Mouse (Mus musculus) myocyte (in vitro differentiated cells): ENCODE results near the gene Snrnp40. TPM values are rescaled to one million over a fixed set of nuclear protein-coding genes. Genes with fewer than 3 reads are reported as not detected.

Source experiments
- H3K27me3 ChIP-seq: one replicate; pipeline ENCODE4 v1.6.1; 2011; ENCODE audit not compliant: control insufficient read depth, insufficient read depth, insufficient read length
- H3K36me3 ChIP-seq: one replicate; pipeline ENCODE4 v1.6.1; 2011; ENCODE audit not compliant: control insufficient read depth, insufficient read depth
- H3K4me2 ChIP-seq: one replicate; pipeline ENCODE4 v1.6.1; 2011; ENCODE audit warnings: low read depth, control low read depth
- H3K4me3 ChIP-seq: one replicate; pipeline ENCODE4 v1.5.1; 2011; ENCODE audit warnings: mild to moderate bottlenecking, control low read depth, moderate library complexity
- H3K79me2 ChIP-seq: one replicate; pipeline ENCODE4 v1.6.1; 2011; ENCODE audit not compliant: control insufficient read depth, insufficient read depth
- H3ac ChIP-seq: one replicate; pipeline ENCODE4 v1.6.1; 2011; ENCODE audit not compliant: control insufficient read depth, insufficient read length
- CEBPB ChIP-seq: IDR thresholded peaks from 2 replicates; pipeline ENCODE4 v1.6.1; 2011; ENCODE audit warnings: mild to moderate bottlenecking, moderate library complexity; ENCODE audit not compliant: poor library complexity, insufficient read depth, severe bottlenecking
- E2F4 ChIP-seq: IDR thresholded peaks from one replicate; pipeline ENCODE4 v1.6.1; 2011; ENCODE audit warnings: mild to moderate bottlenecking, control low read depth, moderate library complexity; ENCODE audit not compliant: insufficient read depth
- MAX ChIP-seq: IDR thresholded peaks from one replicate; pipeline ENCODE4 v1.6.1; 2011; ENCODE audit warnings: low read depth, mild to moderate bottlenecking, control low read depth
- MYOD1 ChIP-seq, 3 experiments: IDR thresholded peaks; one replicate each; pipeline ENCODE4 v1.6.1; 2011; ENCODE audit warnings: control low read depth in 2 of 3, low read depth in 2 of 3, mild to moderate bottlenecking in 2 of 3, moderate library complexity in 1 of 3; ENCODE audit not compliant: insufficient read length in 2 of 3, control insufficient read depth in 1 of 3
- MYOG ChIP-seq, 3 experiments: IDR thresholded peaks; one replicate each; pipeline ENCODE4 v1.6.1; 2011; ENCODE audit warnings: control low read depth in 2 of 3, low read depth in 2 of 3, mild to moderate bottlenecking in 2 of 3; ENCODE audit not compliant: insufficient read length in 2 of 3, control insufficient read depth in 1 of 3, insufficient read depth in 1 of 3
- POLR2A ChIP-seq: IDR thresholded peaks from one replicate; pipeline ENCODE4 v1.6.1; 2011; ENCODE audit warnings: low read depth, mild to moderate bottlenecking, control low read depth, moderate library complexity; ENCODE audit not compliant: insufficient read length
- POLR2AphosphoS2 ChIP-seq: IDR thresholded peaks from one replicate; pipeline ENCODE4 v1.6.1; 2011; ENCODE audit warnings: low read depth, control low read depth; ENCODE audit not compliant: insufficient read length
- REST ChIP-seq: IDR thresholded peaks from one replicate; pipeline ENCODE4 v1.6.1; 2011; ENCODE audit warnings: mild to moderate bottlenecking, control low read depth, moderate library complexity; ENCODE audit not compliant: insufficient read depth, insufficient read length
- SRF ChIP-seq: IDR thresholded peaks from one replicate; pipeline ENCODE4 v1.6.1; 2011; ENCODE audit warnings: low read depth; ENCODE audit not compliant: control insufficient read depth, insufficient read length
- TCF12 ChIP-seq: IDR thresholded peaks from one replicate; pipeline ENCODE4 v1.6.1; 2011; ENCODE audit warnings: mild to moderate bottlenecking, control low read depth; ENCODE audit not compliant: poor library complexity, insufficient read depth, severe bottlenecking
- TCF3 ChIP-seq: IDR thresholded peaks from one replicate; pipeline ENCODE4 v1.6.1; 2011; ENCODE audit warnings: low read depth, control low read depth; ENCODE audit not compliant: insufficient read length
- USF1 ChIP-seq: IDR thresholded peaks from one replicate; pipeline ENCODE4 v1.6.1; 2011; ENCODE audit warnings: low read depth, mild to moderate bottlenecking, control low read depth, moderate library complexity
- polyA plus RNA-seq: library from polyadenylated mRNA; unstranded; fragments of >200 nt; fragmentation: generic; extraction: Trizol; gene quantifications from one replicate; pipeline ENCODE4 v1.2.1, GENCODE M21; 2012; ENCODE audit warnings: missing spikeins

Snrnp40 gene
- polyA plus RNA-seq, 1 experiment = 37.8 TPM

- no peaks in the 10 kb centered on the region for H3K27me3 ChIP-seq
- no peaks in the 10 kb centered on the region for H3K36me3 ChIP-seq
- no peak overlapping the region for H3ac ChIP-seq
- no peak overlapping the region for H3K4me2 ChIP-seq
- no peaks in the 10 kb centered on the region for H3K79me2 ChIP-seq
- TF ChIP-seq E2F4 (no peak), REST (no peak), POLR2A (no peak), MYOG (IDR thresholded peaks at IDR 0.05; ENCODE audit: control insufficient read depth in 1 of 3, insufficient read depth in 1 of 3, insufficient read length in 2 of 3, low read depth in 2 of 3) (no peak), TCF12 (no peak), SRF (no peak), USF1 (no peak), CEBPB (no peak), MYOD1 (IDR thresholded peaks at IDR 0.05; ENCODE audit: control insufficient read depth in 1 of 3, insufficient read length in 2 of 3, low read depth in 2 of 3) (no peak), MAX (no peak), TCF3 (no peak), POLR2AphosphoS2 (no peak)
- no peak overlapping the region for H3K4me3 ChIP-seq
Measured at GRCm38 (mm10) chr4:130323607-130324006, 36.3 kb upstream of the Snrnp40 start.

GRCm38 (mm10) chr4:130325446-130325845 is 34.5 kb upstream of the Snrnp40 start:
- Histone ChIP-seq H3K36me3 (peaks cover 3% of the 10 kb centered on the region), H3K4me3 (no peak overlapping the region), H3K27me3 (no peaks in the 10 kb centered on the region), H3ac (no peak overlapping the region), H3K79me2 (no peaks in the 10 kb centered on the region), H3K4me2 (no peak overlapping the region)
- TF ChIP-seq CEBPB = no peak
- TF ChIP-seq TCF3 = no peak
- no peak for TF ChIP-seq USF1
- no peak for TF ChIP-seq MAX
- TF ChIP-seq MYOD1 (IDR thresholded peaks at IDR 0.05; ENCODE audit: control insufficient read depth in 1 of 3, insufficient read length in 2 of 3, low read depth in 2 of 3) = no peak
- no peak for TF ChIP-seq MYOG (IDR thresholded peaks at IDR 0.05; ENCODE audit: control insufficient read depth in 1 of 3, insufficient read depth in 1 of 3, insufficient read length in 2 of 3, low read depth in 2 of 3)
- TF ChIP-seq E2F4 = no peak

- no peak for TF ChIP-seq TCF12
- no peak for TF ChIP-seq TCF3
- TF ChIP-seq E2F4 = no peak
- TF ChIP-seq CEBPB = no peak
- no peak for TF ChIP-seq MYOG (IDR thresholded peaks at IDR 0.05; ENCODE audit: control insufficient read depth in 1 of 3, insufficient read depth in 1 of 3, insufficient read length in 2 of 3, low read depth in 2 of 3)
- TF ChIP-seq MYOD1 (IDR thresholded peaks at IDR 0.05; ENCODE audit: control insufficient read depth in 1 of 3, insufficient read length in 2 of 3, low read depth in 2 of 3) = no peak
- Histone ChIP-seq H3K4me2 (no peak overlapping the region), H3K36me3 (peaks cover 10% of the 10 kb centered on the region)
Measured at GRCm38 (mm10) chr4:130327366-130327765, 32.6 kb upstream of the Snrnp40 start.

GRCm38 (mm10) chr4:130335867-130336266 is 24.1 kb upstream of the Snrnp40 start:
- Histone ChIP-seq H3K4me2 (no peak overlapping the region), H3K27me3 (no peaks in the 10 kb centered on the region), H3K79me2 (no peaks in the 10 kb centered on the region), H3K36me3 (peaks cover 3% of the 10 kb centered on the region), H3ac (no peak overlapping the region), H3K4me3 (no peak overlapping the region)
- TF ChIP-seq E2F4 (no peak), POLR2A (no peak), USF1 (no peak), MYOG (IDR thresholded peaks at IDR 0.05; ENCODE audit: control insufficient read depth in 1 of 3, insufficient read depth in 1 of 3, insufficient read length in 2 of 3, low read depth in 2 of 3) (no peak), MAX (no peak), TCF12 (no peak), TCF3 (no peak), REST (no peak), CEBPB (no peak)

More at GRCm38 (mm10) chr4:130327366-130327765, 32.6 kb upstream of the Snrnp40 start:
- Histone ChIP-seq H3ac (no peak overlapping the region), H3K27me3 (no peaks in the 10 kb centered on the region), H3K4me3 (no peak overlapping the region), H3K79me2 (no peaks in the 10 kb centered on the region)

- Histone ChIP-seq H3K4me3 (no peak overlapping the region), H3K4me2 (no peak overlapping the region), H3K79me2 (no peaks in the 10 kb centered on the region), H3K27me3 (no peaks in the 10 kb centered on the region), H3K36me3 (no peaks in the 10 kb centered on the region), H3ac (no peak overlapping the region)
- no peak for TF ChIP-seq CEBPB
- TF ChIP-seq TCF3 = no peak
- TF ChIP-seq SRF = no peak
- no peak for TF ChIP-seq E2F4
- no peak for TF ChIP-seq POLR2A
Measured at GRCm38 (mm10) chr4:130341691-130342090, 18.2 kb upstream of the Snrnp40 start.

GRCm38 (mm10) chr4:130349666-130350065 is 10.3 kb upstream of the Snrnp40 start:
- Histone ChIP-seq H3K4me3 (no peak overlapping the region), H3K27me3 (no peaks in the 10 kb centered on the region), H3K4me2 (no peak overlapping the region), H3K79me2 (no peaks in the 10 kb centered on the region), H3ac (no peak overlapping the region), H3K36me3 (peaks cover 16% of the 10 kb centered on the region)
- no peak for TF ChIP-seq E2F4
- no peak for TF ChIP-seq CEBPB
- no peak for TF ChIP-seq POLR2A
- TF ChIP-seq MAX = no peak
- TF ChIP-seq MYOG (IDR thresholded peaks at IDR 0.05; ENCODE audit: control insufficient read depth in 1 of 3, insufficient read depth in 1 of 3, insufficient read length in 2 of 3, low read depth in 2 of 3) = no peak
- TF ChIP-seq MYOD1 (IDR thresholded peaks at IDR 0.05; ENCODE audit: control insufficient read depth in 1 of 3, insufficient read length in 2 of 3, low read depth in 2 of 3) = no peak
- TF ChIP-seq TCF3 = no peak
- no peak for TF ChIP-seq SRF
- TF ChIP-seq TCF12 = no peak
- TF ChIP-seq USF1 = no peak
- TF ChIP-seq POLR2AphosphoS2 = no peak
- TF ChIP-seq REST = no peak
